Mouse (Mus musculus) C2C12 (cell line): ENCODE results near the gene Npas1. TPM values are rescaled to one million over a fixed set of nuclear protein-coding genes. Genes with fewer than 3 reads are reported as not detected.

Experiments used
- H3K27me3 ChIP-seq: one replicate; pipeline ENCODE4 v1.6.1; 2011; ENCODE audit not compliant: control insufficient read depth, insufficient read depth, insufficient read length
- H3K36me3 ChIP-seq: one replicate; pipeline ENCODE4 v1.6.1; 2011; ENCODE audit not compliant: control insufficient read depth, insufficient read depth
- H3K4me3 ChIP-seq: one replicate; pipeline ENCODE4 v1.5.1; 2011; ENCODE audit warnings: mild to moderate bottlenecking, control low read depth; ENCODE audit not compliant: poor library complexity, insufficient read depth, severe bottlenecking
- H3K79me2 ChIP-seq: one replicate; pipeline ENCODE4 v1.6.1; 2011; ENCODE audit not compliant: control insufficient read depth, insufficient read depth
- H3K79me3 ChIP-seq: one replicate; pipeline ENCODE4 v1.6.1; 2011; ENCODE audit warnings: low read depth, control low read depth
- H3ac ChIP-seq: one replicate; pipeline ENCODE3; 2011; ENCODE audit warnings: low read depth; ENCODE audit not compliant: control insufficient read depth, insufficient read length
- CEBPB ChIP-seq: IDR thresholded peaks from one replicate; pipeline ENCODE4 v1.6.1; 2011; ENCODE audit warnings: low read depth, mild to moderate bottlenecking, control low read depth, moderate library complexity
- CTCF ChIP-seq: IDR thresholded peaks from one replicate; pipeline ENCODE4 v1.5.1; 2011; ENCODE audit not compliant: control insufficient read depth, insufficient read depth, insufficient read length
- FOSL1 ChIP-seq: IDR thresholded peaks from one replicate; pipeline ENCODE4 v1.8.0; 2011; ENCODE audit warnings: mild to moderate bottlenecking, low read length; ENCODE audit not compliant: poor library complexity, insufficient read depth, severe bottlenecking
- MAX ChIP-seq: IDR thresholded peaks from one replicate; pipeline ENCODE4 v1.6.1; 2011; ENCODE audit warnings: mild to moderate bottlenecking, control low read depth
- MYOD1 ChIP-seq: IDR thresholded peaks from one replicate; pipeline ENCODE4 v1.6.1; 2011; ENCODE audit warnings: low read depth; ENCODE audit not compliant: control insufficient read depth, insufficient read length
- MYOG ChIP-seq: IDR thresholded peaks from one replicate; pipeline ENCODE4 v1.6.1; 2011; ENCODE audit not compliant: control insufficient read depth, insufficient read length; ENCODE audit errors: extremely low read depth
- USF1 ChIP-seq: IDR thresholded peaks from one replicate; pipeline ENCODE4 v1.6.1; 2011; ENCODE audit warnings: low read depth, mild to moderate bottlenecking, control low read depth, moderate library complexity
- polyA plus RNA-seq: library from polyadenylated mRNA; unstranded; fragments of >200 nt; fragmentation: generic; extraction: Trizol; gene quantifications from one replicate; pipeline ENCODE4 v1.2.1, GENCODE M21; 2012; ENCODE audit warnings: missing spikeins

Gene Npas1
- polyA plus RNA-seq, 1 experiment: 0.18 TPM

DNA sequence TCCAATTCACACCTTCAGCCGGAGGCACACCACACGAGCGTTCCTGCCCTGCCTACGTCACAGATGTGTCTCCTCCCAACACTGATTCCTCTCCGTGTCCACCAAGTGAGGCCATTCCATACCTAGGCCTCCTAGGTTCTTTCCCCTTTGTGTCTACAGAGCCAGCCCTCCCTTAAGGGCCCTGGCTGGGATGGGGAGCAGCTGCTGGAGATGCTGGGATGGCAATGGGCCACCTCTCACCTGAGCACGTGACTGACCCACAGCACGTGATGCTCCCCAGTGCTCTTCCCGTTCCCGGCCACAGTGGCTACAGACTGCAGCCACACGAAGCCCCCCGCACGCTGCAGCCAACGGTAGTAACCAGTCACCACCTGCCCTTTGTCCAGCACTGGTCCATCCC, 17.0 kb downstream of the Npas1 start:
- H3K79me3 ChIP-seq: no peaks in the 10 kb centered on the region
- TF ChIP-seq CTCF: no peak
- no peak for TF ChIP-seq MAX
- no peak for TF ChIP-seq MYOG
- TF ChIP-seq USF1: no peak
- TF ChIP-seq CEBPB: no peak
- TF ChIP-seq FOSL1: no peak
- TF ChIP-seq MYOD1: no peak
- H3K4me3 ChIP-seq: no peak overlapping the region
- peaks cover 13% of the 10 kb centered on the region for H3K27me3 ChIP-seq
- no peaks in the 10 kb centered on the region for H3K36me3 ChIP-seq
- no peaks in the 10 kb centered on the region for H3K79me2 ChIP-seq
- no peak overlapping the region for H3ac ChIP-seq

DNA sequence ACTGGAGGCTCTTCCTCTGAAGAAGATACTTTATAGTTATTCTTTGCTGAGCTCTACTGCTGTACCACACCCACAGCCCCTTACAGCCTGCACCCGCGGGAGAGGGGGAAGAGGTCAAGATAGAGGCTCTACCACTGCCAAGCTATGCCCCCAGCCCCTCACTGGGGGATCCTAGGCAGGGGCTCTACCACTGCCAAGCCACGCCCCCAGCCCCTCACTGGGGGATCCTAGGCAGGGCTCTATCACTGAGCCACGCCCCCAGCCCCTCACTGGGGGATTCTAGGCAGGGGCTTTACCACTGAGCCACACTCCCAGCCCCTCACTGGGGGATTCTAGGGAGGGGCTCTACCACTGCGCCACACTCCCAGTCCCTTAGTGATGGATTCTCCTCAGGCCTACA, 21.2 kb downstream of the Npas1 start:
- Histone ChIP-seq H3K36me3 (no peaks in the 10 kb centered on the region), H3K27me3 (peaks cover 12% of the 10 kb centered on the region)

DNA sequence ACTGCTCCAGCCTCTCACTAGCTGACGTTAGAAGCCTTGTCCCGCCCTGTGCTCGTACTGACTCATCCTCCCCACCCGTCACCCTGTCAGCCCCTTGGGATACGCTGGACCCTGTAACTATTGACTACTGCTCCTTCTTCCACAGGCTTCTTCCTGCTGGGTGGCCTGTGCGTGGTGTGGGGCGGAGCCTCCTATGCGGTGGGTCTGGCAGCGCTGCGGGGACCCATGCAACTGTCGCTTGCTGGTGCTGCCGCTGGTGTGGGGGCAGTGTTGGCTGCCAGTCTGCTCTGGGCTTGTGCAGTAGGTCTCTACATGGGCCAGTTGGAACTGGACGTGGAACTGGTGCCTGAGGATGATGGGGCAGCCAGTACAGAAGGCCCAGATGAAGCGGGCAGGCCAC, 22.5 kb downstream of the Npas1 start:
- Histone ChIP-seq H3K79me3 (no peaks in the 10 kb centered on the region), H3K36me3 (no peaks in the 10 kb centered on the region), H3ac (no peak overlapping the region), H3K4me3 (no peak overlapping the region), H3K79me2 (no peaks in the 10 kb centered on the region), H3K27me3 (no peaks in the 10 kb centered on the region)
- TF ChIP-seq MAX (no peak), CTCF (no peak), MYOD1 (no peak), USF1 (no peak), MYOG (no peak), FOSL1 (no peak), CEBPB (no peak)

More for the DNA sequence above, 21.2 kb downstream of the Npas1 start:
- Histone ChIP-seq H3ac (no peak overlapping the region), H3K79me3 (no peaks in the 10 kb centered on the region), H3K79me2 (no peaks in the 10 kb centered on the region), H3K4me3 (no peak overlapping the region)
- TF ChIP-seq MYOD1: no peak
- TF ChIP-seq USF1: no peak
- no peak for TF ChIP-seq CTCF
- TF ChIP-seq MYOG: no peak
- no peak for TF ChIP-seq MAX
- TF ChIP-seq FOSL1: no peak
- no peak for TF ChIP-seq CEBPB

DNA sequence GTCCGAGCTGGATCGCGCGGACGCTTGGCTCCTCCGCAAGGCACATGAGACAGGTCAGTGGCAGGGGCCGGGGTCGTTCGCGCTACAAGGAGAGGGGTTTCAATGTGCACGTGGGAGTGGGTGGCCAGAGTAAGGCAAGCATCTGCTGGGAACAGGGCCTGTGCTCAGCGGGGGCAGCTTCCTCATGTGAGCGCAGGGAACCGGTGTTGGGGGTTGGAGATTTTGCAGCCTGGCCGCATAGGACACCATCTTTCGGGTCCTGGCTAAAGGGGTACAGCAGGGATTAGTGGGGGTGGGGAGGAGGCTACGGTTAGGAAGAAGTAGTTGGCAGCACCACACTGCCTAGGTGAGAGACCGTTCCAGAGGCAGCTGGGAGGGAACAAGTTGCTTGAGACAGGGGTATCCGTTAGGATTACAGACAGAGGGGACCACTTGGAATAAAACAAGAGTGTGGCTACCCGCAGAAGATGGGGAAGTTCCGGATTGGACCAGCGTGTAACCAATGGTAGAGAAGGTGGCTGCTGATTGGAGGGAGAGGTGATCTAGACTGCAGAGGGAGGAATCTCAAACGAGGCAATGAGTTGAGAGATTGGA, 24.3 kb downstream of the Npas1 start:
- no peaks in the 10 kb centered on the region for H3K79me2 ChIP-seq
- TF ChIP-seq CTCF (no peak), CEBPB (no peak), FOSL1 (no peak), MYOG (no peak), USF1 (no peak), MAX (no peak), MYOD1 (no peak)
- no peaks in the 10 kb centered on the region for H3K27me3 ChIP-seq
- H3ac ChIP-seq: peak overlapping the region; percentile 59
- H3K36me3 ChIP-seq: no peaks in the 10 kb centered on the region
- H3K4me3 ChIP-seq: peak overlapping the region; percentile 46
- no peaks in the 10 kb centered on the region for H3K79me3 ChIP-seq

DNA sequence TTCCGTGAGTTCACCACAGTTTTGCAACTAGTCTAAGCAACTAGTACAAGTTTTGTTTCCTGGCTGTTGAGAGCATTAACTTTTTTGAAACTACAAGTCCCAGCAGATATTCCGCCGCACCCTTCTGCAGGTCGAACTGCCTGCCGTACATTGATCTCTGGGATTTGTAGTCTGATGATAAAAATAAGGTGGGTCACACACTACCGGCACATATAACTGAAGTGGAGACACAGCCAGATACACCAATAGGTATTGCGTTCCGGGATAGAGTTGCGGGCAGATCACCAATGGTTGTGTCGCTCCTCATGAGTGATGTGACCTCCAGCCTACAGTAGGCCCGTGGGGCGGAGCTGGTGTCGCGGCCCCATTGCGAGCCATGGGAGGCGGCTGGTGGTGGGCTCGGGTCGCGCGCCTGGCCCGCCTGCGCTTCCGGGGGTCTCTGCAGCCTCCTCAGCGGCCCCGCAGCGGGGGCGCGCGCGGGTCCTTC, 24.9 kb downstream of the Npas1 start, which contains the start of gene Tmem160:
Gene Tmem160 (plus strand): TSS at position 193 of the 487 bp plus-strand sequence.
- TF ChIP-seq FOSL1 (no peak), MYOG (no peak), MYOD1 (no peak), MAX (no peak), USF1 (no peak), CTCF (no peak), CEBPB (no peak)
- H3K79me3 ChIP-seq: no peaks in the 10 kb centered on the region
- H3K79me2 ChIP-seq: no peaks in the 10 kb centered on the region

DNA sequence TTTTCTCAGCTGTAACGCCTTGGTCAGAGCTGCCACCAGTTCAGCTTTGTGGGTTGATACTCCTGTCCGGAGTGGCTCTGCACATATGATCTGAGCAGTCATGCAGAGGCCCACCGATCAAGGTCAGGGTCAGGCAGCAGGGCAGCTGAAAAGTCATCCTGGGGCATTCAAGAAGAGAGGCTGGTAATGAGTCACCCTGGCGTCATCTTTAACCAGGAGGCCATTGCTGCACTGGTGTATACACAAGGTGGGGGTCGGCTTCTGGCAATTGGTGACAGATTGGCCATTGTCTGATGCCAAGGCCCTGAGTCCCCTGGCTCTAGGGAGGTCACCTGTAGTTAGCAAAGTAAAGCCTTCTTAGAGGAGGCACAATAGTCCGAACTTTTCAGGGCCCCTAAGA, 25.9 kb downstream of the Npas1 start:
- H3K27me3 ChIP-seq: no peaks in the 10 kb centered on the region
- H3K79me2 ChIP-seq: no peaks in the 10 kb centered on the region
- H3ac ChIP-seq: no peak overlapping the region
- H3K36me3 ChIP-seq: no peaks in the 10 kb centered on the region
- TF ChIP-seq MAX: no peak
- no peak for TF ChIP-seq CTCF
- no peak for TF ChIP-seq USF1
- peak; percentile 15 for TF ChIP-seq MYOD1
- TF ChIP-seq CEBPB: no peak
- TF ChIP-seq FOSL1: peak; percentile 25
- TF ChIP-seq MYOG: no peak
- H3K4me3 ChIP-seq: no peak overlapping the region
- no peaks in the 10 kb centered on the region for H3K79me3 ChIP-seq

More for the DNA sequence above, 24.9 kb downstream of the Npas1 start, which contains the start of gene Tmem160:
- Histone ChIP-seq H3K27me3 (no peaks in the 10 kb centered on the region), H3K36me3 (no peaks in the 10 kb centered on the region), H3ac (peak within 1 kb of the TSS; percentile 59), H3K4me3 (peak within 1 kb of the TSS; percentile 46)
